Mouse (Mus musculus) frontal cortex, postnatal 10 days (tissue): ENCODE results near the gene Gm10160.

ENCODE experiments used
- DNase-seq, 2 experiments: peaks; one replicate each; pipeline ENCODE4 v3.0.0; 2022; ENCODE audit warnings: low spot score in 2 of 2, mixed read lengths in 1 of 2

The Gm10160 gene

GRCm38 (mm10) chr7:81855694-81856093 lies at the start of gene Gm10160:
TSS of gene Gm10160 (minus strand) at chr7:81855794.
- DNase-seq = no peak

- DNase-seq = no peak
Observed at GRCm38 (mm10) chr7:81904926-81905325, 49.3 kb upstream of the Gm10160 start.

- DNase-seq = no peak
Observed at GRCm38 (mm10) chr7:81904094-81904493, 48.5 kb upstream of the Gm10160 start.

- no peak for DNase-seq
Observed at GRCm38 (mm10) chr7:81899361-81899760, 43.8 kb upstream of the Gm10160 start.

- DNase-seq = no peak
Observed at GRCm38 (mm10) chr7:81885128-81885527, 29.5 kb upstream of the Gm10160 start.

- no peak for DNase-seq
Observed at GRCm38 (mm10) chr7:81881600-81881999, 26.0 kb upstream of the Gm10160 start.

GRCm38 (mm10) chr7:81880797-81881196 lies 25.2 kb upstream of the Gm10160 start:
- DNase-seq = no peak

- no peak for DNase-seq
Observed at GRCm38 (mm10) chr7:81880286-81880685, 24.7 kb upstream of the Gm10160 start.

- peak in 1 of 2 experiments; percentile 48 for DNase-seq
Observed at GRCm38 (mm10) chr7:81875372-81875771, 19.8 kb upstream of the Gm10160 start.

GRCm38 (mm10) chr7:81874636-81875035 lies 19.0 kb upstream of the Gm10160 start:
- no peak for DNase-seq

- no peak for DNase-seq
Observed at GRCm38 (mm10) chr7:81873807-81874206, 18.2 kb upstream of the Gm10160 start.

GRCm38 (mm10) chr7:81872493-81873013 lies 17.0 kb upstream of the Gm10160 start:
- no peak for DNase-seq

GRCm38 (mm10) chr7:81868158-81868557 lies 12.6 kb upstream of the Gm10160 start:
- peak in 1 of 2 experiments; percentile 57 for DNase-seq

GRCm38 (mm10) chr7:81867231-81867930 lies 11.8 kb upstream of the Gm10160 start:
- no peak for DNase-seq

GRCm38 (mm10) chr7:81865937-81866336 lies 10.3 kb upstream of the Gm10160 start:
- DNase-seq = no peak

GRCm38 (mm10) chr7:81864552-81864951 lies 9.0 kb upstream of the Gm10160 start:
- DNase-seq = no peak

- no peak for DNase-seq
Observed at GRCm38 (mm10) chr7:81862587-81863583, 7.3 kb upstream of the Gm10160 start.

GRCm38 (mm10) chr7:81861921-81862320 lies 6.3 kb upstream of the Gm10160 start:
- DNase-seq = no peak

GRCm38 (mm10) chr7:81861461-81861860 lies 5.9 kb upstream of the Gm10160 start:
- no peak for DNase-seq

GRCm38 (mm10) chr7:81860996-81861395 lies 5.4 kb upstream of the Gm10160 start:
- no peak for DNase-seq

GRCm38 (mm10) chr7:81860071-81860470 lies 4.5 kb upstream of the Gm10160 start:
- peak; percentile 39 to 50 for DNase-seq

GRCm38 (mm10) chr7:81858968-81859721 lies 3.6 kb upstream of the Gm10160 start, which contains the start of gene Tm6sf1:
TSS of gene Tm6sf1 (plus strand) at chr7:81859001.
- peak in 1 of 2 experiments; percentile 42 for DNase-seq
